Mouse (Mus musculus) forebrain, embryonic 14.5 days (tissue): Measurements from ENCODE around the gene H2al1h. TPM values are rescaled to one million over a fixed set of nuclear protein-coding genes. Genes with fewer than 3 reads are reported as not detected.
"Not testable (repeated sequence)": the region's sequence is repeated elsewhere in the genome, so short reads cannot be mapped to it uniquely, and the experiment has no call there.

ENCODE experiments used
- ATAC-seq: fragments of 200-750 bp; cut with Nextera tagmentation; 2 replicates; pipeline ENCODE4 v1.8.0; 2017; ENCODE audit warnings: mild to moderate bottlenecking, moderate library complexity
- DNase-seq: peaks from one replicate; pipeline ENCODE4 v3.0.0-alpha.2; 2015; ENCODE audit warnings: low spot score
- H3K27ac ChIP-seq: fragments of 300-500 bp; sonication (generic); 2 replicates; pipeline ENCODE4 v1.5.1; 2014; ENCODE audit warnings: low read depth, mild to moderate bottlenecking, control low read depth, low read length, moderate library complexity
- H3K27me3 ChIP-seq: fragments of 300-500 bp; sonication (generic); replicated peaks from 2 replicates; pipeline ENCODE4 v1.6.1; 2014; ENCODE audit warnings: low read length, control low read depth, mixed read lengths; ENCODE audit not compliant: control insufficient read depth, insufficient read depth
- H3K36me3 ChIP-seq: fragments of 300-500 bp; sonication (generic); 2 replicates; pipeline ENCODE4 v1.6.1; 2014; ENCODE audit warnings: low read length, control low read depth; ENCODE audit not compliant: control insufficient read depth, insufficient read depth
- H3K4me1 ChIP-seq: fragments of 300-500 bp; sonication (generic); 2 replicates; pipeline ENCODE4 v1.6.1; 2014; ENCODE audit warnings: antibody characterized with exemption, low read length, control low read depth; ENCODE audit not compliant: control insufficient read depth, insufficient read depth
- H3K4me2 ChIP-seq: fragments of 300-500 bp; sonication (generic); 2 replicates; pipeline ENCODE4 v1.6.1; 2014; ENCODE audit warnings: mild to moderate bottlenecking, control low read depth, low read length
- H3K4me3 ChIP-seq: fragments of 300-500 bp; sonication (generic); 2 replicates; pipeline ENCODE4 v1.5.1; 2014; ENCODE audit warnings: low read depth, low read length, control low read depth
- H3K9ac ChIP-seq: fragments of 300-500 bp; sonication (generic); 2 replicates; pipeline ENCODE4 v1.6.1; 2014; ENCODE audit warnings: mild to moderate bottlenecking, low read length, control low read depth, moderate library complexity
- H3K9me3 ChIP-seq: fragments of 300-500 bp; sonication (generic); replicated peaks from 2 replicates; pipeline ENCODE4 v1.6.1; 2016; ENCODE audit warnings: low read length, control low read depth, mixed read lengths; ENCODE audit not compliant: control insufficient read depth
- WGBS: fragments of 180-500 bp; shearing (Covaris S2); extraction: QIAGEN DNeasy Blood & Tissue Kit; methylation state at CpG from one replicate; pipeline ENCODE4 v1.1.7; 2014; 5-methylcytosine and 5-hydroxymethylcytosine counted together
- polyA plus RNA-seq: library from polyadenylated mRNA; unstranded; fragments of >200 nt; fragmentation: Nextera tagmentation; extraction: Ambion mirVana; gene quantifications from 2 replicates; pipeline ENCODE4 v1.2.1, GENCODE M21; 2014

The H2al1h gene
- not detected in 2 replicates for polyA plus RNA-seq

- not testable (repeated sequence) for H3K4me3 ChIP-seq, H3K4me1 ChIP-seq, H3K9ac ChIP-seq, H3K27ac ChIP-seq, DNase-seq, ATAC-seq, H3K36me3 ChIP-seq, H3K4me2 ChIP-seq, H3K27me3 ChIP-seq, H3K9me3 ChIP-seq
- WGBS, result no CpG with 5 or more reads among the region's 6 CpGs
Observed at GRCm38 (mm10) chrX:11321192-11321591, at the start of gene H2al1h. TSS of gene H2al1h (plus strand) at chrX:11321492.

DNA sequence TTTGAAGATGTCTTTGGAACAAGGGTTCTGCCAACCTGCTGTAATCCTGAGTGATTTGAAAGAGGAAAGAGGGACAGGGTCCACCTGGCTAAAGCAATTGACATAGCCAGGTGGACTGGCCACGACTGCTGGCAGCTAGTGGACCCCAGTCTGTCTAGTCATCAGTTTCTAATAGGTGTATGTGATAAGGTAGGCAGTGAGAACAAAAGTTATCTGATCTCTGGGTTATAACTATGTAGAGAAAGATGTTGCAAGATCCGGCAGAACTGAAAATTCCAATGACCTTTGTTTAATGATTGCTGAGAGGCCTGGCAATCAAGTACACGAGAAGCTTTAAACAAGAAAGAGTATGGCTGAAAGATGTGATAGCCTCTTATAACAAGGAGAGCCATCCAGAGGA, 48.1 kb upstream of the H2al1h start:
- no peak for ATAC-seq
- no peaks in the 10 kb centered on the region for H3K36me3 ChIP-seq
- no peak overlapping the region for H3K4me2 ChIP-seq
- no peaks in the 10 kb centered on the region for H3K9me3 ChIP-seq
- WGBS, result 83% methylated on average over 3 of the region's 3 CpGs
- H3K27ac ChIP-seq, result no peak overlapping the region
- H3K4me3 ChIP-seq, result no peak overlapping the region
- DNase-seq, result no peak
- no peaks in the 10 kb centered on the region for H3K4me1 ChIP-seq
- H3K27me3 ChIP-seq, result no peaks in the 10 kb centered on the region
- H3K9ac ChIP-seq, result no peak overlapping the region

DNA sequence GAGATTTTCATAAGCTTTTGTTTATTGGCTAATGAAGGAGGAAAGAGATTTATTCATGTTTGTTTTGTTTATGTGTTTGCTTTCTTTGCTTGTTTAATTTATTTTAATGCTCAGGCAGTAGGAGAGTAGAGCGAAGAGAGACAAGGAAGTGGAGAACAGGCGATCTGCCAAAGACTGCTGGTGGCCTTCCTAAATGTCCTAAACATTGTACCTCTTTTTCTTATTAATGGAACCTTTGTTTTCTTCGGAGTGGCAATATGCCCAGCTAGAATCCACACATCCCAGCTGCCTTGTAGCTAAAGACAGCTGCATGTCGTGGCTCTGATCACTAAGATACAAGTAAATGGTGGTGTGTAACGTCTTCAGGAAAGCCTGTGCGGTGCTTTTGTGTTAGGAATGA, 44.2 kb upstream of the H2al1h start:
- Histone ChIP-seq H3K27me3 (no peaks in the 10 kb centered on the region), H3K4me2 (no peak overlapping the region), H3K9me3 (no peaks in the 10 kb centered on the region), H3K9ac (no peak overlapping the region), H3K36me3 (no peaks in the 10 kb centered on the region), H3K27ac (no peak overlapping the region), H3K4me3 (no peak overlapping the region), H3K4me1 (no peaks in the 10 kb centered on the region)
- WGBS, result 76% methylated on average over 6 of the region's 6 CpGs
- no peak for ATAC-seq
- DNase-seq, result no peak

DNA sequence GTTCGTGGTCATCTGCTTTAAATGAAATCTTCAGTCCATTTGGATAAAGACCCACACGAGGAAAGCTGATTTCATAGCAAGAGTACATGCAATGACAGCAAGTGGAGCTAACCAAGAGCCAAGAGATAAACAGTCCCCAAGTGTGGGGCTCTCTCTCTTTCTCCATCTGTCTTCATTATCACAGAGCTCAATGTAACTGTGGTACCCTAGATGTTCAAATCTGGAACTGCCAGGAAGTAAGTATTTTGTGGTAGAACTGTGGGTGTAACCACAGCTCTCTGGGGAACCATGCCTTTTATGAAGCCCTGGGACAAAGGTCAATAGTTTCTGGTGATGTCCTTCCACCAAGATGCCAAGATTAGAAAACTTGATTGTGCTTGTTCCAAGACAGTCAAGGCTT, 40.6 kb upstream of the H2al1h start:
- H3K4me2 ChIP-seq, result no peak overlapping the region
- no peaks in the 10 kb centered on the region for H3K36me3 ChIP-seq
- no peak overlapping the region for H3K9ac ChIP-seq
- no peak overlapping the region for H3K27ac ChIP-seq
- WGBS, result 75% methylated on average over 2 of the region's 2 CpGs
- no peaks in the 10 kb centered on the region for H3K9me3 ChIP-seq
- no peak overlapping the region for H3K4me3 ChIP-seq
- H3K27me3 ChIP-seq, result no peaks in the 10 kb centered on the region
- DNase-seq, result no peak
- H3K4me1 ChIP-seq, result no peaks in the 10 kb centered on the region
- ATAC-seq, result no peak

DNA sequence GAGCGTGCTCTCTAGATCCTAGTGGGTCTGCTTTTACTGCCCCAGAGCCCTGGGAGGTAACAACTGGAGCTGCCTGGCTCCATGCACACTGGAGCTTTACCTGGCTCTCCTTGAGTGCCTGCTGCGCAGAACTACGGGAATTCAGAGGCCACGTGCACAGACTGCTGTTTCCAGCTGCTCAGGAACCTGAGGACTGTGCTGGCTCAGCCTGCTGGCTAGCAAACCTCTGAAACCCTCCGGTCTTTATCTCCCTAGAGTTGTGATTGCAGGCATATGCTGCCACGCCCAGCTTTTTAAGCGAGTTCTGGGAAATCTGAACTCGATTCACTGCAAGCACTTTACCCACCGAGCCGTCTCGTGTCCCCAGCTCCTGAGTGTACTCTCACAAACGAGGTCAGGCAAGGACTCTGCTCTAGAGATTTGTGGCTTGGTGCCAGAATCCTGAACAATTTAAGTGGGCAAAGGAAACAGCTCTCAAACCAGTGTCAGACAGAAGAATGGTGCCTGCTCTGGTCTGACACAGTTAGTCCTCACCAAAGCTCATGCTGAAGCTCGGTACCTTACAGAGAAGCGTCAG, 32.9 kb upstream of the H2al1h start:
- Histone ChIP-seq H3K36me3 (no peaks in the 10 kb centered on the region), H3K27me3 (no peaks in the 10 kb centered on the region), H3K9me3 (no peaks in the 10 kb centered on the region), H3K4me1 (no peaks in the 10 kb centered on the region), H3K4me2 (no peak overlapping the region), H3K4me3 (no peak overlapping the region), H3K27ac (no peak overlapping the region), H3K9ac (no peak overlapping the region)
- 72% methylated on average over 14 of the region's 14 CpGs for WGBS
- no peak for ATAC-seq
- no peak for DNase-seq

DNA sequence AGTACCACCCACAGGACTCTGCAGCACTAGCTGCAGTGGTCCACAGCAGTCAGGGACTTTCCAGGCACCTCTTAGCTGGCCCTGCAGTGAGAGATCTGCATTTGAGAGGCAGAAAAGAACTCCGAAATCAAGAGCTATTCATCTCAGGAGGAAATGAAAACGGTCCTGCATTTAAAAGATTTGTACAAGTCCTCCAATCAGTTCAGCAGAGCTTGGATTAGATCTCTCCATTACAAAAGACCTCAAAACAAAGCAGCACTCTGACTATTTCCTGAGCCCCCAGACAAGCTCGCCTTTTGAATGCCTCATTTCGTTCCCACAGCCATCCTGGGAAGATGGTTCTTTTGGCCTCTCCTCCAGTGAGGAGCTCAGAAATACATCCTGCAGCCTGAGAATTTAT, 32.0 kb upstream of the H2al1h start:
- H3K4me1 ChIP-seq, result no peaks in the 10 kb centered on the region
- H3K27ac ChIP-seq, result no peak overlapping the region
- H3K4me2 ChIP-seq, result no peak overlapping the region
- DNase-seq (no peak), ATAC-seq (no peak)
- no peak overlapping the region for H3K9ac ChIP-seq
- H3K27me3 ChIP-seq, result no peaks in the 10 kb centered on the region
- H3K9me3 ChIP-seq, result no peaks in the 10 kb centered on the region
- H3K4me3 ChIP-seq, result no peak overlapping the region
- WGBS, result 45% methylated on average over 4 of the region's 4 CpGs
- H3K36me3 ChIP-seq, result no peaks in the 10 kb centered on the region

DNA sequence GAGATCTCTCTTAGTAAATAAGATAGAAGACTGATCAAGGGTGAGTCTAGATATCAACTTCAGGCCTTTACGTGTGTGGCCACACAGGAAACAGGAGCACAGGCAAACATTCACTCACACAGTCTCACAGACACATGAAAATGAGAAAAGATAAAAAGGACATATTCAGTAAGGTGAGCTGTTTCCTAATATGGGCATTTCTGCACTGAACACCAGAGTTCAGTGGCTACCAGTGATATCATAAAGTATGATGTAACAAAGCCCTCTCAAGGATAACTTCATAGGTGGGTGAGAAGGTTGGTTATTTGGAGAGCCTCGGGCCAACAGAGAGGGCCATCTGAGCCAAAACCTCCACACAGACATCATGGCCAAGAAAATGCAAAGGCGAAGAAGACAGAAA, 22.3 kb upstream of the H2al1h start, which contains the start of gene H2al1a:
TSS of gene H2al1a (plus strand) at position 301 of the 400 bp plus-strand sequence.
- H3K36me3 ChIP-seq, H3K9ac ChIP-seq, ATAC-seq, H3K27ac ChIP-seq, H3K4me3 ChIP-seq, H3K27me3 ChIP-seq, H3K4me1 ChIP-seq, H3K4me2 ChIP-seq, DNase-seq, H3K9me3 ChIP-seq: not testable (repeated sequence)
- WGBS, result no CpG with 5 or more reads among the region's 3 CpGs

GRCm38 (mm10) chrX:11302132-11302531, 19.2 kb upstream of the H2al1h start, which contains the start of gene H2al1b:
TSS of gene H2al1b (plus strand) at chrX:11302432.
- not testable (repeated sequence) for H3K9me3 ChIP-seq, H3K4me2 ChIP-seq, H3K27ac ChIP-seq, H3K4me1 ChIP-seq, H3K4me3 ChIP-seq, H3K9ac ChIP-seq, H3K27me3 ChIP-seq, H3K36me3 ChIP-seq, ATAC-seq, DNase-seq
- WGBS, result 85% methylated on average over 1 of the region's 3 CpGs

- H3K27me3 ChIP-seq, H3K4me1 ChIP-seq, H3K4me2 ChIP-seq, H3K9ac ChIP-seq, H3K4me3 ChIP-seq, DNase-seq, ATAC-seq, H3K9me3 ChIP-seq, H3K36me3 ChIP-seq, H3K27ac ChIP-seq: not testable (repeated sequence)
- WGBS, result 75% methylated on average over 1 of the region's 6 CpGs
Observed at GRCm38 (mm10) chrX:11305355-11305754, 15.9 kb upstream of the H2al1h start, which contains the start of gene H2al1c. TSS of gene H2al1c (plus strand) at chrX:11305655.
